Mouse (Mus musculus) myocyte (in vitro differentiated cells): ENCODE measurements at regions not wholly inside any gene's neighbourhood (a gene's known extent, or its start where the extent isn't known, plus 50 kb on each side); places are given as distances from the start of the nearest gene placed in this dataset.

ENCODE experiments used
- H3K27me3 ChIP-seq: one replicate; pipeline ENCODE4 v1.6.1; 2011; ENCODE audit not compliant: control insufficient read depth, insufficient read depth, insufficient read length
- H3K36me3 ChIP-seq: one replicate; pipeline ENCODE4 v1.6.1; 2011; ENCODE audit not compliant: control insufficient read depth, insufficient read depth
- H3K4me2 ChIP-seq: one replicate; pipeline ENCODE4 v1.6.1; 2011; ENCODE audit warnings: low read depth, control low read depth
- H3K4me3 ChIP-seq: one replicate; pipeline ENCODE4 v1.5.1; 2011; ENCODE audit warnings: mild to moderate bottlenecking, control low read depth, moderate library complexity
- H3K79me2 ChIP-seq: one replicate; pipeline ENCODE4 v1.6.1; 2011; ENCODE audit not compliant: control insufficient read depth, insufficient read depth
- H3ac ChIP-seq: one replicate; pipeline ENCODE4 v1.6.1; 2011; ENCODE audit not compliant: control insufficient read depth, insufficient read length
- CEBPB ChIP-seq: IDR thresholded peaks from 2 replicates; pipeline ENCODE4 v1.6.1; 2011; ENCODE audit warnings: mild to moderate bottlenecking, moderate library complexity; ENCODE audit not compliant: poor library complexity, insufficient read depth, severe bottlenecking
- E2F4 ChIP-seq: IDR thresholded peaks from one replicate; pipeline ENCODE4 v1.6.1; 2011; ENCODE audit warnings: mild to moderate bottlenecking, control low read depth, moderate library complexity; ENCODE audit not compliant: insufficient read depth
- MAX ChIP-seq: IDR thresholded peaks from one replicate; pipeline ENCODE4 v1.6.1; 2011; ENCODE audit warnings: low read depth, mild to moderate bottlenecking, control low read depth
- MYOD1 ChIP-seq, 3 experiments: IDR thresholded peaks; one replicate each; pipeline ENCODE4 v1.6.1; 2011; ENCODE audit warnings: control low read depth in 2 of 3, low read depth in 2 of 3, mild to moderate bottlenecking in 2 of 3, moderate library complexity in 1 of 3; ENCODE audit not compliant: insufficient read length in 2 of 3, control insufficient read depth in 1 of 3
- MYOG ChIP-seq, 3 experiments: IDR thresholded peaks; one replicate each; pipeline ENCODE4 v1.6.1; 2011; ENCODE audit warnings: control low read depth in 2 of 3, low read depth in 2 of 3, mild to moderate bottlenecking in 2 of 3; ENCODE audit not compliant: insufficient read length in 2 of 3, control insufficient read depth in 1 of 3, insufficient read depth in 1 of 3
- POLR2A ChIP-seq: IDR thresholded peaks from one replicate; pipeline ENCODE4 v1.6.1; 2011; ENCODE audit warnings: low read depth, mild to moderate bottlenecking, control low read depth, moderate library complexity; ENCODE audit not compliant: insufficient read length
- POLR2AphosphoS2 ChIP-seq: IDR thresholded peaks from one replicate; pipeline ENCODE4 v1.6.1; 2011; ENCODE audit warnings: low read depth, control low read depth; ENCODE audit not compliant: insufficient read length
- REST ChIP-seq: IDR thresholded peaks from one replicate; pipeline ENCODE4 v1.6.1; 2011; ENCODE audit warnings: mild to moderate bottlenecking, control low read depth, moderate library complexity; ENCODE audit not compliant: insufficient read depth, insufficient read length
- SRF ChIP-seq: IDR thresholded peaks from one replicate; pipeline ENCODE4 v1.6.1; 2011; ENCODE audit warnings: low read depth; ENCODE audit not compliant: control insufficient read depth, insufficient read length
- TCF12 ChIP-seq: IDR thresholded peaks from one replicate; pipeline ENCODE4 v1.6.1; 2011; ENCODE audit warnings: mild to moderate bottlenecking, control low read depth; ENCODE audit not compliant: poor library complexity, insufficient read depth, severe bottlenecking
- TCF3 ChIP-seq: IDR thresholded peaks from one replicate; pipeline ENCODE4 v1.6.1; 2011; ENCODE audit warnings: low read depth, control low read depth; ENCODE audit not compliant: insufficient read length
- USF1 ChIP-seq: IDR thresholded peaks from one replicate; pipeline ENCODE4 v1.6.1; 2011; ENCODE audit warnings: low read depth, mild to moderate bottlenecking, control low read depth, moderate library complexity

GRCm38 (mm10) chr12:110154963-110155325 is 123.9 kb upstream of the Dio3 start:
- H3K4me2 ChIP-seq = no peak overlapping the region
- H3K4me3 ChIP-seq = no peak overlapping the region
- no peaks in the 10 kb centered on the region for H3K27me3 ChIP-seq
- no peaks in the 10 kb centered on the region for H3K79me2 ChIP-seq
- no peaks in the 10 kb centered on the region for H3K36me3 ChIP-seq
- no peak for TF ChIP-seq MYOD1 (IDR thresholded peaks at IDR 0.05; ENCODE audit: control insufficient read depth in 1 of 3, insufficient read length in 2 of 3, low read depth in 2 of 3)
- TF ChIP-seq CEBPB = no peak
- TF ChIP-seq POLR2A = no peak
- no peak for TF ChIP-seq E2F4
- no peak for TF ChIP-seq SRF
- H3ac ChIP-seq = no peak overlapping the region

DNA sequence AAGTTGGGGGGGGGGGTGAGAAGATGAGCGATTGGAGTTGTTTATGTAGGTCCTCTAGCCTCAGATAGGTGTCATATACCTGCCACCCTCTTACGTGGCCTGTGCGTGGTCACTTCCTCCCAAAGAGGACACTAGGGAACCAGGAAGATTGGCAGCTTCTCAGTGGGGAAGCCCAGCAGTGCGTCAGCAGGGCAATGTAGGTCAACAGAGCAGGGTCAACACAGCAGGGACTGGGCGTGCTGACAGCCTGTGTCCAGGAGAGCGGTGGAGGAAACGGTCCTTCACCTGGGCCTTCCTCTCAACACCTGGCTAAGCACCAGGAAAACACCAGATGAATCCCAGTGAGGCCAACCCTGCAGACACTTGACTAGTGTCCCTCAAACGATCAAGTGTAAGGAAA is 122.4 kb upstream of the Dio3 start:
- no peak overlapping the region for H3K4me3 ChIP-seq
- no peak overlapping the region for H3ac ChIP-seq
- H3K27me3 ChIP-seq = no peaks in the 10 kb centered on the region
- H3K36me3 ChIP-seq = no peaks in the 10 kb centered on the region
- TF ChIP-seq MYOD1 (IDR thresholded peaks at IDR 0.05; ENCODE audit: control insufficient read depth in 1 of 3, insufficient read length in 2 of 3, low read depth in 2 of 3) = no peak
- no peak for TF ChIP-seq USF1
- no peak for TF ChIP-seq TCF12
- no peak for TF ChIP-seq MYOG (IDR thresholded peaks at IDR 0.05; ENCODE audit: control insufficient read depth in 1 of 3, insufficient read depth in 1 of 3, insufficient read length in 2 of 3, low read depth in 2 of 3)
- no peak for TF ChIP-seq TCF3
- TF ChIP-seq SRF = no peak
- no peak for TF ChIP-seq E2F4
- H3K4me2 ChIP-seq = no peak overlapping the region
- no peaks in the 10 kb centered on the region for H3K79me2 ChIP-seq

- Histone ChIP-seq H3ac (no peak overlapping the region), H3K4me3 (no peak overlapping the region), H3K4me2 (no peak overlapping the region), H3K36me3 (no peaks in the 10 kb centered on the region), H3K27me3 (no peaks in the 10 kb centered on the region), H3K79me2 (no peaks in the 10 kb centered on the region)
- TF ChIP-seq CEBPB (no peak), USF1 (no peak)
Measured at GRCm38 (mm10) chr12:110157998-110158747, 120.7 kb upstream of the Dio3 start.

DNA sequence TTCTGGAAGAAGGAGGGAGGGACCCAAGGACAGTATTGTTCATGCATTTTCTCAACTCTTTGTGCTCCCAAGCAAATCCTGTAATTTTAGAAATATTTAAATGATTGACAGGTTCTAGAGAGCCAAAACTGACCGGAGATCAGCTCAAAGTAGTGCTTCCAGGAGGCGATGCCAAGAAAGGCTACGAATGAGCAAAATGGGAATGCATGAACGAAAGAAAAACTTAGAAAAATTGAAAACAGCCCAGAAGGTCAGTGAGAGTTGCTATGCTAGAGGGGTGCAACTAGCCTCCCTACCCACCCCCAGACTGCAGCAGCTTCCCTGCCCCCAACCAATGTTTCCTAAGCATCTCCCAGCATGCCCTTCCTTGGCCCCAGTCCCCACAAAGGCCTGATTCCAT is 117.6 kb upstream of the Dio3 start:
- Histone ChIP-seq H3K36me3 (no peaks in the 10 kb centered on the region), H3K4me2 (no peak overlapping the region), H3K27me3 (no peaks in the 10 kb centered on the region), H3K79me2 (no peaks in the 10 kb centered on the region), H3K4me3 (no peak overlapping the region), H3ac (no peak overlapping the region)
- TF ChIP-seq MAX (no peak), TCF12 (no peak)

- H3K27me3 ChIP-seq = no peaks in the 10 kb centered on the region
Measured at GRCm38 (mm10) chr12:110165462-110165861, 113.4 kb upstream of the Dio3 start.

GRCm38 (mm10) chr12:110168407-110168806 is 110.5 kb upstream of the Dio3 start:
- Histone ChIP-seq H3ac (no peak overlapping the region), H3K79me2 (no peaks in the 10 kb centered on the region), H3K27me3 (no peaks in the 10 kb centered on the region), H3K4me3 (no peak overlapping the region), H3K4me2 (no peak overlapping the region), H3K36me3 (no peaks in the 10 kb centered on the region)
- no peak for TF ChIP-seq MYOD1 (IDR thresholded peaks at IDR 0.05; ENCODE audit: control insufficient read depth in 1 of 3, insufficient read length in 2 of 3, low read depth in 2 of 3)
- no peak for TF ChIP-seq E2F4

More at GRCm38 (mm10) chr12:110165462-110165861, 113.4 kb upstream of the Dio3 start:
- H3K36me3 ChIP-seq = no peaks in the 10 kb centered on the region
- no peak overlapping the region for H3ac ChIP-seq
- H3K4me3 ChIP-seq = no peak overlapping the region
- no peak for TF ChIP-seq POLR2AphosphoS2
- no peak for TF ChIP-seq MYOD1 (IDR thresholded peaks at IDR 0.05; ENCODE audit: control insufficient read depth in 1 of 3, insufficient read length in 2 of 3, low read depth in 2 of 3)
- no peak for TF ChIP-seq MYOG (IDR thresholded peaks at IDR 0.05; ENCODE audit: control insufficient read depth in 1 of 3, insufficient read depth in 1 of 3, insufficient read length in 2 of 3, low read depth in 2 of 3)
- TF ChIP-seq USF1 = no peak
- TF ChIP-seq TCF3 = no peak
- no peak for TF ChIP-seq E2F4
- no peak for TF ChIP-seq REST
- no peak for TF ChIP-seq SRF
- no peak for TF ChIP-seq TCF12
- no peak for TF ChIP-seq POLR2A
- no peak for TF ChIP-seq CEBPB
- no peak for TF ChIP-seq MAX
- no peaks in the 10 kb centered on the region for H3K79me2 ChIP-seq
- H3K4me2 ChIP-seq = no peak overlapping the region
